11 mouse cellular contexts compared by ENCODE assay signal in genomic region chr9:100865984-100866383, GRCm38 (mm10).
"Had no signal": no experiment of that assay in that cellular context is flagged by ENCODE, and none has a peak within 500 bp of the region (broad histone marks: within the 10 kb centered on the region; RNA-seq: fewer than 3 reads in every experiment).

No protein-coding gene starts in this region.

- DNase-seq: kidney, adult 11 months; kidney, adult 9 months; kidney, postnatal 36 days; lung, adult 18-20 months; lung, postnatal 4 days; retina, postnatal 1 day; right cerebral cortex, postnatal 4 days; spleen, adult 18-20 months; thymus, adult 18-20 months; thymus, postnatal 14 days had no signal

- ATAC-seq: midbrain, embryonic 13.5 days had no signal
